Mouse (Mus musculus): ENCODE measurements around the gene Rasl10a. TPM values are rescaled to one million over a fixed set of nuclear protein-coding genes. Genes with fewer than 3 reads are reported as not detected.

The Rasl10a gene
- 12.0 and 22.3 TPM in 2 replicates for polyA plus RNA-seq (2012; ENCODE audit: insufficient read depth, low replicate concordance)

GRCm38 (mm10) chr11:5057856-5058641 lies at the start of gene Rasl10a:
Gene Rasl10a, plus strand, starts transcription at chr11:5058128.
- Histone ChIP-seq H3K4me1 (peaks cover 94% of the 10 kb centered on the region), H3K4me3 (replicated peaks) (peak within 1 kb of the TSS; percentile 94), H3K36me3 (replicated peaks; ENCODE audit: low read length) (peaks cover 55% of the 10 kb centered on the region), H3K27me3 (replicated peaks) (peaks cover 53% of the 10 kb centered on the region), H3K9me3 (peaks cover 38% of the 10 kb centered on the region)
- TF ChIP-seq GATA1 (IDR thresholded peaks at IDR 0.05; ENCODE audit: borderline replicate concordance, low read length) (no peak), FLI1 (IDR thresholded peaks at IDR 0.05; ENCODE audit: low read length) (no peak)

GRCm38 (mm10) chr11:5008867-5009266 lies 49.1 kb upstream of the Rasl10a start:
- Histone ChIP-seq H3K4me1 (peaks cover 82% of the 10 kb centered on the region), H3K4me3 (replicated peaks) (no peak overlapping the region), H3K9me3 (no peaks in the 10 kb centered on the region), H3K27me3 (replicated peaks) (no peaks in the 10 kb centered on the region), H3K36me3 (replicated peaks; ENCODE audit: low read length) (peaks cover 73% of the 10 kb centered on the region)
- TF ChIP-seq FLI1 (IDR thresholded peaks at IDR 0.05; ENCODE audit: low read length) (no peak), GATA1 (IDR thresholded peaks at IDR 0.05; ENCODE audit: borderline replicate concordance, low read length) (no peak)

GRCm38 (mm10) chr11:5009354-5010074 lies 48.4 kb upstream of the Rasl10a start:
- Histone ChIP-seq H3K27me3 (replicated peaks) (no peaks in the 10 kb centered on the region), H3K4me3 (replicated peaks) (peak overlapping the region; percentile 59), H3K4me1 (peaks cover 81% of the 10 kb centered on the region), H3K9me3 (no peaks in the 10 kb centered on the region), H3K36me3 (replicated peaks; ENCODE audit: low read length) (peaks cover 79% of the 10 kb centered on the region)
- TF ChIP-seq FLI1 (IDR thresholded peaks at IDR 0.05; ENCODE audit: low read length) (no peak), GATA1 (IDR thresholded peaks at IDR 0.05; ENCODE audit: borderline replicate concordance, low read length) (no peak)

GRCm38 (mm10) chr11:5010205-5010604 lies 47.7 kb upstream of the Rasl10a start:
- H3K9me3 ChIP-seq, result no peaks in the 10 kb centered on the region
- H3K4me1 ChIP-seq, result peaks cover 78% of the 10 kb centered on the region
- peaks cover 79% of the 10 kb centered on the region for H3K36me3 ChIP-seq (replicated peaks; ENCODE audit: low read length)
- H3K27me3 ChIP-seq (replicated peaks), result no peaks in the 10 kb centered on the region
- no peak for TF ChIP-seq FLI1 (IDR thresholded peaks at IDR 0.05; ENCODE audit: low read length)
- TF ChIP-seq GATA1 (IDR thresholded peaks at IDR 0.05; ENCODE audit: borderline replicate concordance, low read length), result no peak
- no peak overlapping the region for H3K4me3 ChIP-seq (replicated peaks)

GRCm38 (mm10) chr11:5011480-5011879 lies 46.4 kb upstream of the Rasl10a start:
- Histone ChIP-seq H3K4me1 (peaks cover 78% of the 10 kb centered on the region), H3K36me3 (replicated peaks; ENCODE audit: low read length) (peaks cover 80% of the 10 kb centered on the region)
- TF ChIP-seq GATA1 (IDR thresholded peaks at IDR 0.05; ENCODE audit: borderline replicate concordance, low read length) (no peak), FLI1 (IDR thresholded peaks at IDR 0.05; ENCODE audit: low read length) (no peak)

GRCm38 (mm10) chr11:5012213-5012715 lies 45.7 kb upstream of the Rasl10a start:
- H3K4me3 ChIP-seq (replicated peaks), result no peak overlapping the region
- H3K36me3 ChIP-seq (replicated peaks; ENCODE audit: low read length), result peaks cover 84% of the 10 kb centered on the region
- H3K9me3 ChIP-seq, result no peaks in the 10 kb centered on the region
- TF ChIP-seq FLI1 (IDR thresholded peaks at IDR 0.05; ENCODE audit: low read length) (no peak), GATA1 (IDR thresholded peaks at IDR 0.05; ENCODE audit: borderline replicate concordance, low read length) (no peak)
- H3K27me3 ChIP-seq (replicated peaks), result no peaks in the 10 kb centered on the region
- peaks cover 79% of the 10 kb centered on the region for H3K4me1 ChIP-seq

More at GRCm38 (mm10) chr11:5011480-5011879, 46.4 kb upstream of the Rasl10a start:
- Histone ChIP-seq H3K9me3 (no peaks in the 10 kb centered on the region), H3K4me3 (replicated peaks) (peak overlapping the region; percentile 34), H3K27me3 (replicated peaks) (no peaks in the 10 kb centered on the region)

GRCm38 (mm10) chr11:5015720-5016119 lies 42.2 kb upstream of the Rasl10a start:
- TF ChIP-seq FLI1 (IDR thresholded peaks at IDR 0.05; ENCODE audit: low read length), result no peak
- no peak for TF ChIP-seq GATA1 (IDR thresholded peaks at IDR 0.05; ENCODE audit: borderline replicate concordance, low read length)
- Histone ChIP-seq H3K4me1 (peaks cover 64% of the 10 kb centered on the region), H3K4me3 (replicated peaks) (peak overlapping the region; percentile 40), H3K27me3 (replicated peaks) (no peaks in the 10 kb centered on the region), H3K9me3 (no peaks in the 10 kb centered on the region), H3K36me3 (replicated peaks; ENCODE audit: low read length) (peaks cover 90% of the 10 kb centered on the region)

- H3K4me3 ChIP-seq (replicated peaks), result no peak overlapping the region
- peaks cover 62% of the 10 kb centered on the region for H3K4me1 ChIP-seq
- TF ChIP-seq FLI1 (IDR thresholded peaks at IDR 0.05; ENCODE audit: low read length) (no peak), GATA1 (IDR thresholded peaks at IDR 0.05; ENCODE audit: borderline replicate concordance, low read length) (no peak)
- no peaks in the 10 kb centered on the region for H3K9me3 ChIP-seq
- no peaks in the 10 kb centered on the region for H3K27me3 ChIP-seq (replicated peaks)
- peaks cover 90% of the 10 kb centered on the region for H3K36me3 ChIP-seq (replicated peaks; ENCODE audit: low read length)
Observed at GRCm38 (mm10) chr11:5016286-5016685, 41.6 kb upstream of the Rasl10a start.

GRCm38 (mm10) chr11:5017506-5017905 lies 40.4 kb upstream of the Rasl10a start:
- Histone ChIP-seq H3K4me3 (replicated peaks) (no peak overlapping the region), H3K36me3 (replicated peaks; ENCODE audit: low read length) (peaks cover 85% of the 10 kb centered on the region), H3K4me1 (peaks cover 50% of the 10 kb centered on the region), H3K27me3 (replicated peaks) (no peaks in the 10 kb centered on the region), H3K9me3 (no peaks in the 10 kb centered on the region)
- TF ChIP-seq GATA1 (IDR thresholded peaks at IDR 0.05; ENCODE audit: borderline replicate concordance, low read length) (no peak), FLI1 (IDR thresholded peaks at IDR 0.05; ENCODE audit: low read length) (no peak)
